Mouse (Mus musculus) stomach, postnatal 0 days (tissue): ENCODE measurements around the gene Zswim1.

Source experiments
- CTCF ChIP-seq: IDR thresholded peaks from 2 replicates; pipeline ENCODE4 v1.5.1; 2016; ENCODE audit warnings: antibody characterized with exemption, low read depth, mild to moderate bottlenecking, moderate library complexity
- EP300 ChIP-seq: optimal IDR thresholded peaks from 2 replicates; pipeline ENCODE3; 2016; ENCODE audit warnings: antibody characterized with exemption

DNA sequence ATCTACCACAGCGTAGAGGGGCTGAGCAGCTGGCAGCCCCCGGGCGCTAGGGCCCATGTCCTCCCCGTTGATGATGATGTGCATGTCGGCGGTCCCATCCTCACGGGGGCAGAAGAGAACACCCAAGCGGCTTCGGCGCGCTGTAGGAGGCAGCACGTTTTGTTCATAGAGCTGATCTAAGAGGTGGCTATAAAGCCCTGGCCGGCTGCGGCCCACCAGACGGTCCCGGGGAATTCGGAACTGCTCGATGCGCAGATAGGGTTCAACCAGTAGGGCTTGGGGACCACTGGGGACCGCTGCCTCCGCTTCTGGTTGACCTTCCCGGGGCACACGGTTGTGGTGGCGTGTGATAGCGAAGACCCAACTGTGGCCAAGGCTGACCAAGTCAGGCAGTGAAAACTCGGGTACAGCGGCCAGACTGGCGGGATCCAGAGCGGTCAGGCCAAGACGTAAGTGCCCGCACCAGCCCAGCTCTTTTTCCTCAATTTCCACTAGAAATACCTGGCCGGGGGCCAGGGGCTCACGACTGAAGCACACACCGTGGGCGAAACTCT, 10.3 kb downstream of the Zswim1 start, which contains the start of gene Ctsa:
- TF ChIP-seq CTCF (peak; percentile 81), EP300 (no peak)
